Comparison of ENCODE assay signal across 27 mouse cellular contexts in the genomic region with DNA sequence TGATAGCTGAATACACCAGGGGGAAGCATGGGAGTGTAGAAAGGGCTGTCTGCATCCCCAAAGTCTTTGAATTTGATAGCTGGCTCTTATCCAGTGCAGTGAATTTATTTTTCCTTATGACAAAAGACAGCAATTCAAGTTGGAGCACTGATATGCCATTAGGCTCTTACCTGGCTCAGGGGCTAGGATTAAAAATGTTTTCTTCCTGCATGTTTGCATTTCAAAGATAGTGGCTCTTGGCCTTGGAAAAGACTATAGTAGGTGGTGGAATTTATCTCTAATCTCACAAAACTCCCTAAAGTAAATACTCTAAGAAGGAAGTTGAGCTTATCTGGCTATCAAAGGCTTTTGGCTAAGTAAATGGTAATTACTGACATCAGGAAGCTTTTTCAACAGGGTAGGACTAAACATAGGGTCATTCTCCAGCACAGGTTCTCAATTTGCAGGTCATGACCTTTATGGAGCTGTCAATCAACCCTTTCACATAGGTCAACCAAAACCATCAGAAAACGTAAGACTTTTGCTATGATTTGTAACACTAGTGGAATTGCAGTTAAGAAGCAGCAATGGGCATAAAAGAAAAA.
DNase-seq lines count a peak whose midpoint lies in the region; ATAC-seq and TF ChIP-seq lines count a peak whose summit lies in the region.
"Had no signal": no experiment of that assay in that cellular context is flagged by ENCODE, and none has a peak within 500 bp of the region (broad histone marks: within the 10 kb centered on the region; RNA-seq: fewer than 3 reads in every experiment).

No protein-coding gene starts in this region.

- no peak overlapping the region for H3K4me2 ChIP-seq in lung, embryonic 14.5 days
- H3K4me2 ChIP-seq in embryonic facial prominence, embryonic 14.5 days (ENCODE audit: low read depth, low read length): no peak overlapping the region
- H3K4me2 ChIP-seq: embryonic facial prominence, embryonic 15.5 days; heart, embryonic 13.5 days; hindbrain, embryonic 15.5 days had no signal

- H3K36me3 ChIP-seq in lung, embryonic 14.5 days (ENCODE audit: insufficient read depth): no peaks in the 10 kb centered on the region
- H3K36me3 ChIP-seq in embryonic facial prominence, embryonic 14.5 days (ENCODE audit: control insufficient read depth, insufficient read depth, low read length): no peaks in the 10 kb centered on the region
- H3K36me3 ChIP-seq: embryonic facial prominence, embryonic 15.5 days; G1E; heart, embryonic 10.5 days; heart, embryonic 13.5 days; hindbrain, embryonic 15.5 days had no signal

- no peaks in the 10 kb centered on the region for H3K4me1 ChIP-seq in lung, embryonic 14.5 days (ENCODE audit: insufficient read depth)
- H3K4me1 ChIP-seq in lung, adult 2 months (ENCODE audit: control insufficient read depth, insufficient read depth, low read length): no peaks in the 10 kb centered on the region
- no peaks in the 10 kb centered on the region for H3K4me1 ChIP-seq in embryonic facial prominence, embryonic 14.5 days (ENCODE audit: control insufficient read depth, insufficient read depth, low read length)
- H3K4me1 ChIP-seq: embryonic facial prominence, embryonic 15.5 days; heart, embryonic 10.5 days; heart, embryonic 13.5 days; hindbrain, embryonic 15.5 days had no signal

- no peak for ATAC-seq in lung, embryonic 14.5 days (ENCODE audit: insufficient read depth)
- ATAC-seq in embryonic facial prominence, embryonic 14.5 days (ENCODE audit: low read depth): peak; percentile 68; the same call in 1 of the 2 replicates
- no peak for ATAC-seq in megakaryocyte-erythroid progenitor cell, adult 5-6 weeks (replicated peaks; ENCODE audit: low FRiP score, low TSS enrichment, poor library complexity, severe bottlenecking)
- ATAC-seq: forebrain, embryonic 14.5 days; forebrain, postnatal 0 days had no signal

- no peak overlapping the region for H3K27ac ChIP-seq in lung, embryonic 14.5 days (ENCODE audit: low read depth)
- no peak overlapping the region for H3K27ac ChIP-seq in embryonic facial prominence, embryonic 14.5 days (replicated peaks; ENCODE audit: low read depth, low read length)
- H3K27ac ChIP-seq: embryonic facial prominence, embryonic 15.5 days; heart, adult 2 months; heart, embryonic 10.5 days; heart, embryonic 13.5 days; hindbrain, embryonic 15.5 days had no signal

- no peak overlapping the region for H3K9ac ChIP-seq in lung, embryonic 14.5 days
- H3K9ac ChIP-seq in embryonic facial prominence, embryonic 14.5 days (ENCODE audit: low read depth, low read length): no peak overlapping the region
- H3K9ac ChIP-seq: embryonic facial prominence, embryonic 15.5 days; forebrain, postnatal 0 days; heart, embryonic 13.5 days; hindbrain, embryonic 15.5 days had no signal

- TF ChIP-seq CTCF in lung, embryonic 14.5 days (IDR thresholded peaks at IDR 0.05; ENCODE audit: low read depth): no peak
- TF ChIP-seq CTCF in lung, adult 2 months (IDR thresholded peaks at IDR 0.05; ENCODE audit: insufficient read depth, low read length): no peak

- TF ChIP-seq POLR2A in lung, adult 2 months (IDR thresholded peaks at IDR 0.05; ENCODE audit: borderline replicate concordance, extremely low read depth, low read depth, low read length): no peak

- H3K9me3 ChIP-seq in lung, embryonic 14.5 days (ENCODE audit: low read depth, low read length): no peaks in the 10 kb centered on the region
- no peaks in the 10 kb centered on the region for H3K9me3 ChIP-seq in embryonic facial prominence, embryonic 14.5 days (ENCODE audit: control insufficient read depth, low read length)
- H3K9me3 ChIP-seq: embryonic facial prominence, embryonic 15.5 days; heart, embryonic 10.5 days; heart, embryonic 13.5 days; hindbrain, embryonic 15.5 days had no signal

- H3K4me3 ChIP-seq in lung, embryonic 14.5 days (ENCODE audit: low read depth, low read length): no peak overlapping the region
- H3K4me3 ChIP-seq in lung, adult 2 months (replicated peaks; ENCODE audit: extremely low read depth, low read depth, low read length): no peak overlapping the region
- no peak overlapping the region for H3K4me3 ChIP-seq in embryonic facial prominence, embryonic 14.5 days (ENCODE audit: low read depth, low read length)
- H3K4me3 ChIP-seq: embryonic facial prominence, embryonic 15.5 days; heart, adult 2 months; heart, embryonic 10.5 days; heart, embryonic 13.5 days; hindbrain, embryonic 15.5 days had no signal

- DNase-seq in lung, embryonic 14.5 days: peak; percentile 1
- no peak for DNase-seq in lung, adult 2 months
- peak; percentile 13 for DNase-seq in embryo, embryonic 10 days (ENCODE audit: low spot score)
- DNase-seq in embryo, embryonic 9.5 days (ENCODE audit: extremely low spot score): peak; percentile 7
- DNase-seq in embryonic facial prominence, embryonic 14.5 days (ENCODE audit: low spot score): peak; percentile 60
- DNase-seq in adrenal gland, adult 2 months: no peak
- DNase-seq in frontal cortex, postnatal 36 days (ENCODE audit: low spot score in 2 of 2): no peak
- DNase-seq: adrenal gland, postnatal 25 days; B cell, adult 2 months; cerebellum, adult 18-20 months; cerebellum, adult 9-10 months; cerebellum, postnatal 14 days; forebrain, postnatal 0 days; gastrocnemius, postnatal 10 days; gastrocnemius, postnatal 36 days; heart, adult 2 months; heart, postnatal 14 days; heart, postnatal 4 days; kidney, adult 18-20 months had no signal

- WGBS in lung, embryonic 14.5 days: 13% methylated on average over 1 of the region's 1 CpGs
- 14% methylated on average over 1 of the region's 1 CpGs for WGBS in lung, adult 2 months
- 14% methylated on average over 1 of the region's 1 CpGs for WGBS in embryonic facial prominence, embryonic 14.5 days

- no peaks in the 10 kb centered on the region for H3K27me3 ChIP-seq in lung, embryonic 14.5 days (ENCODE audit: insufficient read depth, low read length)
- no peaks in the 10 kb centered on the region for H3K27me3 ChIP-seq in embryonic facial prominence, embryonic 14.5 days (replicated peaks; ENCODE audit: control insufficient read depth, insufficient read depth, low read length)
- H3K27me3 ChIP-seq: CH12.LX; embryonic facial prominence, embryonic 15.5 days; heart, embryonic 13.5 days; hindbrain, embryonic 15.5 days had no signal

Comparison
In these comparisons a context has a peak if more than half of its experiments do, and no peak if none do; other contexts are left out.
1. DNase-seq: peak in lung, embryonic 14.5 days (single experiment), embryo, embryonic 10 days (single experiment), embryo, embryonic 9.5 days (single experiment) and embryonic facial prominence, embryonic 14.5 days (single experiment); none in lung, adult 2 months (single experiment), adrenal gland, adult 2 months (single experiment) and frontal cortex, postnatal 36 days (0 of 2).